Mouse (Mus musculus) CH12.LX (cell line): ENCODE results near the gene Rpl36a. TPM values are rescaled to one million over a fixed set of nuclear protein-coding genes. Genes with fewer than 3 reads are reported as not detected.
A peak's percentile ranks its signal among the peaks of the same experiment; 100 is the strongest.
"Not testable (repeated sequence)": the region's sequence is repeated elsewhere in the genome, so short reads cannot be mapped to it uniquely, and the experiment has no call there.

Experiments
- DNase-seq: peaks from one replicate; pipeline ENCODE4 v3.0.0-alpha.2; 2013; ENCODE audit errors: extremely low read depth
- H3K27ac ChIP-seq: 2 replicates; pipeline ENCODE4 v1.5.1; 2012; ENCODE audit warnings: low read depth, mild to moderate bottlenecking, control low read depth, moderate library complexity; ENCODE audit not compliant: insufficient read depth
- H3K27me3 ChIP-seq: replicated peaks from 2 replicates; pipeline ENCODE3; 2012; ENCODE audit warnings: inconsistent platforms
- H3K36me3 ChIP-seq, 2 experiments: replicated peaks in 1 of 2; 2 replicates each; pipeline versions ENCODE3 to v1.6.1; 2012; ENCODE audit warnings: inconsistent platforms in 1 of 2, low read length in 1 of 2, mild to moderate bottlenecking in 1 of 2, mixed read lengths in 1 of 2, moderate library complexity in 1 of 2; ENCODE audit not compliant: control insufficient read depth in 1 of 2, insufficient read depth in 1 of 2
- H3K4me1 ChIP-seq, 2 experiments: 2 replicates each; pipeline ENCODE4 v1.6.1; 2012; ENCODE audit warnings: inconsistent platforms in 1 of 2, moderate library complexity in 1 of 2; ENCODE audit not compliant: insufficient read depth in 2 of 2, control insufficient read depth in 1 of 2
- H3K4me2 ChIP-seq: 2 replicates; pipeline ENCODE4 v1.6.1; 2012; ENCODE audit warnings: low read depth, mild to moderate bottlenecking, control low read depth; ENCODE audit not compliant: poor library complexity, insufficient read depth, severe bottlenecking
- H3K4me3 ChIP-seq, 3 experiments: fragments of 150-350 bp in 1 of 3; sonication (generic) in 1 of 3; replicated peaks in 1 of 3; 2 replicates each; pipeline versions ENCODE3 to v1.5.1; 2011 to 2012; ENCODE audit warnings: low read depth in 2 of 3, low read length in 2 of 3, mild to moderate bottlenecking in 2 of 3, moderate library complexity in 2 of 3, control low read depth in 1 of 3, improper control_type of control experiment in 1 of 3, inconsistent platforms in 1 of 3, mixed read lengths in 1 of 3; ENCODE audit not compliant: poor library complexity in 1 of 3
- H3K79me2 ChIP-seq: replicated peaks from 2 replicates; pipeline ENCODE4 v1.6.1; 2012; ENCODE audit warnings: mild to moderate bottlenecking, moderate library complexity; ENCODE audit not compliant: control insufficient read depth, poor library complexity, insufficient read depth, severe bottlenecking; ENCODE audit errors: extremely low read depth
- H3K9ac ChIP-seq: 2 replicates; pipeline ENCODE4 v1.6.1; 2012; ENCODE audit warnings: low read depth, mild to moderate bottlenecking, control low read depth, moderate library complexity; ENCODE audit not compliant: insufficient read depth
- H3K9me3 ChIP-seq: replicated peaks from 2 replicates; pipeline ENCODE3; 2012; ENCODE audit warnings: low read length, inconsistent platforms, mixed read lengths
- CTCF ChIP-seq, 2 experiments: IDR thresholded peaks in 1 of 2; conservative IDR thresholded peaks in 1 of 2; 2 replicates each; pipeline ENCODE4 v1.5.1; 2011 to 2012; ENCODE audit warnings: low read depth in 2 of 2, low read length in 2 of 2, improper control_type of control experiment in 1 of 2, inconsistent platforms in 1 of 2, mild to moderate bottlenecking in 1 of 2, moderate library complexity in 1 of 2
- GABPA ChIP-seq: IDR thresholded peaks from 2 replicates; pipeline ENCODE4 v1.6.1; 2012; ENCODE audit warnings: low read depth, low read length, improper control_type of control experiment, inconsistent platforms; ENCODE audit not compliant: insufficient replicate concordance
- JUN ChIP-seq: IDR thresholded peaks from 2 replicates; pipeline ENCODE4 v1.6.1; 2011; ENCODE audit warnings: low read depth, mild to moderate bottlenecking, low read length, improper control_type of control experiment, moderate library complexity; ENCODE audit not compliant: insufficient read depth
- JUND ChIP-seq: conservative IDR thresholded peaks from 2 replicates; pipeline ENCODE4 v1.6.1; 2011; ENCODE audit warnings: low read depth, low read length, improper control_type of control experiment
- MAX ChIP-seq: IDR thresholded peaks from 2 replicates; pipeline ENCODE4 v1.6.1; 2011; ENCODE audit warnings: low read length, improper control_type of control experiment
- MEF2A ChIP-seq: IDR thresholded peaks from 2 replicates; pipeline ENCODE4 v1.6.1; 2014; ENCODE audit warnings: low read depth, mild to moderate bottlenecking, inconsistent platforms, low read length, improper control_type of control experiment, borderline replicate concordance
- MXI1 ChIP-seq: IDR thresholded peaks from 2 replicates; pipeline ENCODE4 v1.6.1; 2011; ENCODE audit warnings: mild to moderate bottlenecking, low read depth, low read length, improper control_type of control experiment
- MYC ChIP-seq: IDR thresholded peaks from 2 replicates; pipeline ENCODE4 v1.6.1; 2011; ENCODE audit warnings: low read depth, mild to moderate bottlenecking, improper control_type of control experiment, low read length
- NELFE ChIP-seq: IDR thresholded peaks from 2 replicates; pipeline ENCODE4 v1.6.1; 2011; ENCODE audit warnings: low read depth, low read length, improper control_type of control experiment
- POLR2AphosphoS2 ChIP-seq: IDR thresholded peaks from 2 replicates; pipeline ENCODE4 v1.6.1; 2011; ENCODE audit warnings: low read depth, low read length, improper control_type of control experiment
- RCOR1 ChIP-seq: conservative IDR thresholded peaks from 2 replicates; pipeline ENCODE4 v1.6.1; 2012; ENCODE audit warnings: low read depth, mild to moderate bottlenecking, inconsistent platforms, low read length, improper control_type of control experiment
- SIN3A ChIP-seq: IDR thresholded peaks from 2 replicates; pipeline ENCODE4 v1.6.1; 2012; ENCODE audit warnings: low read length, improper control_type of control experiment, inconsistent platforms
- UBTF ChIP-seq: IDR thresholded peaks from 2 replicates; pipeline ENCODE4 v1.6.1; 2012; ENCODE audit warnings: low read depth, mild to moderate bottlenecking, inconsistent platforms, low read length, improper control_type of control experiment, moderate library complexity
- USF2 ChIP-seq: conservative IDR thresholded peaks from 2 replicates; pipeline ENCODE4 v1.6.1; 2011; ENCODE audit warnings: low read depth, low read length, improper control_type of control experiment
- ZNF384 ChIP-seq: IDR thresholded peaks from 2 replicates; pipeline ENCODE4 v1.6.1; 2012; ENCODE audit warnings: low read depth, low read length, improper control_type of control experiment, inconsistent platforms
- dilution Hi-C: fragments of 300-500 bp; cut with MboI; formaldehyde crosslinking; loops from 2 replicates; pipeline ENCODE4 v1.14.3; 2020; ENCODE audit warnings: low sequenced_read_pairs; ENCODE audit not compliant: extremely low pct_unique_long_range_greater_than_20kb, extremely low pct_ligation_motif_present
- in situ Hi-C: fragments of 300-500 bp; cut with MboI; formaldehyde crosslinking; loops from 3 replicates; pipeline ENCODE4 v1.14.3; 2019; ENCODE audit warnings: low sequenced_read_pairs, low pct_ligation_motif_present, low pct_unique_long_range_greater_than_20kb, mixed read lengths
- polyA plus RNA-seq: library from polyadenylated mRNA; unstranded; fragments of >175 nt; gene quantifications from 2 replicates; pipeline ENCODE4 v1.2.1, GENCODE M21; 2012; ENCODE audit warnings: low read depth; ENCODE audit not compliant: insufficient read length
- total RNA-seq, 2 experiments: library from RNA; depleted of rRNA; stranded (reverse); fragments of 300-350 nt in 1 of 2; fragments of >200 nt in 1 of 2; gene quantifications; 2 replicates each; pipeline ENCODE4 v1.2.3; 2012 to 2014

Gene Rpl36a
- total and polyA plus RNA-seq, 3 experiments, result 869 to 2,800 (median 2,352) TPM

GRCm38 (mm10) chrX:134539795-134540194 is 45.7 kb upstream of the Rpl36a start:
- in situ Hi-C loops, H3K4me1 ChIP-seq, H3K9me3 ChIP-seq, H3K27ac ChIP-seq, dilution Hi-C loops, H3K27me3 ChIP-seq: not testable (repeated sequence)
- H3K4me2 ChIP-seq, result peak overlapping the region; percentile 93
- peaks cover 9 to 36% of the 10 kb centered on the region in 2 experiments for H3K36me3 ChIP-seq
- 0 out of 2 replicates have a peak, but pooled peaks have one; percentile 32 for TF ChIP-seq MXI1
- peak in 1 of 2 experiments; percentile 76; a peak in 2 of 4 replicates for TF ChIP-seq CTCF (conservative IDR thresholded peaks at IDR 0.05 in 1 of 2, IDR thresholded peaks at IDR 0.05 in 1 of 2; ENCODE audit: low read depth in 2 of 2, low read length in 2 of 2)
- TF ChIP-seq MAX, result 0 out of 2 replicates have a peak, but pooled peaks have one; percentile 21
- 0 out of 2 replicates have a peak, but pooled peaks have one; percentile 34 for TF ChIP-seq MYC
- DNase-seq, result peak; percentile 52
- peak overlapping the region; percentile 91 for H3K9ac ChIP-seq
- peak overlapping the region; percentile 56 to 66 (median 64) for H3K4me3 ChIP-seq
- peaks cover 27% of the 10 kb centered on the region for H3K79me2 ChIP-seq

GRCm38 (mm10) chrX:134540414-134541135 is 44.9 kb upstream of the Rpl36a start:
- Histone ChIP-seq H3K4me2 (peak overlapping the region; percentile 93), H3K79me2 (peaks cover 27% of the 10 kb centered on the region), H3K4me3 (peak overlapping the region; percentile 66 to 84 (median 78)), H3K4me1 (peaks cover 3 to 4% of the 10 kb centered on the region in 2 experiments; a peak in 2 of 4 replicates), H3K36me3 (peaks cover 9 to 37% of the 10 kb centered on the region in 2 experiments), H3K27me3 (no peaks in the 10 kb centered on the region), H3K27ac (no peak overlapping the region), H3K9me3 (no peaks in the 10 kb centered on the region), H3K9ac (peak overlapping the region; percentile 91)
- TF ChIP-seq JUND, result no peak
- no peak for TF ChIP-seq RCOR1
- no peak for TF ChIP-seq UBTF
- no peak for TF ChIP-seq SIN3A
- TF ChIP-seq ZNF384, result no peak
- TF ChIP-seq NELFE, result no peak
- TF ChIP-seq MEF2A, result no peak
- no peak for TF ChIP-seq POLR2AphosphoS2
- no peak for TF ChIP-seq JUN
- TF ChIP-seq USF2, result no peak
- TF ChIP-seq GABPA, result no peak
- DNase-seq, result peak; percentile 32
- in situ Hi-C loops (no loop called here), dilution Hi-C loops (no loop called here)
